Mouse (Mus musculus) liver, embryonic 14.5 days (tissue): ENCODE measurements around the gene Cnih2. TPM values are rescaled to one million over a fixed set of nuclear protein-coding genes. Genes with fewer than 3 reads are reported as not detected.

Source experiments
- ATAC-seq: fragments of 200-750 bp; cut with Nextera tagmentation; 2 replicates; pipeline ENCODE4 v1.8.0; 2017; ENCODE audit warnings: moderate number of reproducible peaks, mild to moderate bottlenecking, moderate library complexity; ENCODE audit not compliant: insufficient read depth
- DNase-seq, 3 experiments: peaks; one replicate each; pipeline ENCODE4 v3.0.0-alpha.2; 2012 to 2013; ENCODE audit warnings: low read depth in 3 of 3, low spot score in 3 of 3
- H3K27ac ChIP-seq: fragments of 300-500 bp; sonication (generic); 2 replicates; pipeline ENCODE4 v1.5.1; 2014; ENCODE audit warnings: moderate library complexity, mild to moderate bottlenecking, control low read depth, inconsistent platforms
- H3K27me3 ChIP-seq: fragments of 300-500 bp; sonication (generic); 2 replicates; pipeline ENCODE4 v1.6.1; 2014; ENCODE audit warnings: mild to moderate bottlenecking, low read length, moderate library complexity; ENCODE audit not compliant: control insufficient read depth, insufficient read depth
- H3K36me3 ChIP-seq: fragments of 300-500 bp; sonication (generic); replicated peaks from 2 replicates; pipeline ENCODE4 v1.6.1; 2014; ENCODE audit warnings: low read depth; ENCODE audit not compliant: control insufficient read depth, insufficient read depth
- H3K4me1 ChIP-seq, 2 experiments: fragments of 200-500 bp in 1 of 2; fragments of 300-500 bp in 1 of 2; sonication (generic) in 1 of 2; replicated peaks; 2 replicates each; pipeline ENCODE4 v1.6.1; 2012 to 2014; ENCODE audit warnings: antibody characterized with exemption in 1 of 2, inconsistent platforms in 1 of 2, low read length in 1 of 2; ENCODE audit not compliant: control insufficient read depth in 2 of 2, insufficient read depth in 2 of 2
- H3K4me2 ChIP-seq: fragments of 300-500 bp; sonication (generic); 2 replicates; pipeline ENCODE4 v1.6.1; 2014; ENCODE audit warnings: low read depth, mild to moderate bottlenecking, control low read depth, moderate library complexity
- H3K4me3 ChIP-seq, 2 experiments: fragments of 200-500 bp in 1 of 2; fragments of 300-500 bp in 1 of 2; sonication (generic) in 1 of 2; 2 replicates each; pipeline ENCODE4 v1.5.1; 2012 to 2014; ENCODE audit warnings: low read depth in 2 of 2, low read length in 2 of 2, mild to moderate bottlenecking in 2 of 2, control low read depth in 1 of 2, inconsistent platforms in 1 of 2, moderate library complexity in 1 of 2; ENCODE audit not compliant: insufficient read depth in 1 of 2
- H3K9ac ChIP-seq: fragments of 300-500 bp; sonication (generic); replicated peaks from 2 replicates; pipeline ENCODE4 v1.6.1; 2014; ENCODE audit warnings: mild to moderate bottlenecking, control low read depth, moderate library complexity
- H3K9me3 ChIP-seq: fragments of 300-500 bp; sonication (generic); 2 replicates; pipeline ENCODE4 v1.6.1; 2016; ENCODE audit warnings: low read length, mixed read lengths; ENCODE audit not compliant: control insufficient read depth
- CTCF ChIP-seq: IDR thresholded peaks from 2 replicates; pipeline ENCODE4 v1.5.1; 2016; ENCODE audit warnings: antibody characterized with exemption, low read depth, control low read depth
- EP300 ChIP-seq: IDR thresholded peaks from 2 replicates; pipeline ENCODE4 v1.6.1; 2016; ENCODE audit warnings: antibody characterized with exemption, low read depth
- WGBS: fragments of 180-500 bp; shearing (Covaris S2); extraction: QIAGEN DNeasy Blood & Tissue Kit; methylation state at CpG from one replicate; pipeline ENCODE4 v1.1.7; 2014; ENCODE audit not compliant: insufficient replicate concordance; 5-methylcytosine and 5-hydroxymethylcytosine counted together
- polyA plus RNA-seq, 2 experiments: library from polyadenylated mRNA; depleted of rRNA in 1 of 2; stranded (reverse) in 1 of 2; unstranded in 1 of 2; fragments of >200 nt; fragmentation: Nextera tagmentation in 1 of 2; extraction: Ambion mirVana in 1 of 2; gene quantifications; 2 replicates each; pipeline versions ENCODE4 v1.2.1 to v1.2.3; 2012 to 2014

The Cnih2 gene
- polyA plus RNA-seq, 2 experiments: 0.50 to 0.63 TPM

- TF ChIP-seq EP300 (no peak), CTCF (no peak)
- no peak overlapping the region for H3K27ac ChIP-seq
- H3K4me1 ChIP-seq: no peaks in the 10 kb centered on the region
- 44% methylated on average over 3 of the region's 3 CpGs for WGBS
- no peak overlapping the region for H3K4me2 ChIP-seq
- no peak overlapping the region for H3K9ac ChIP-seq
- no peaks in the 10 kb centered on the region for H3K36me3 ChIP-seq
- ATAC-seq: no peak
- H3K9me3 ChIP-seq: no peaks in the 10 kb centered on the region
- H3K4me3 ChIP-seq: no peak overlapping the region
- peaks cover 4% of the 10 kb centered on the region for H3K27me3 ChIP-seq
- DNase-seq: no peak
Measured at GRCm38 (mm10) chr19:5123241-5123640, 24.9 kb upstream of the Cnih2 start.

- WGBS: 57% methylated on average over 10 of the region's 10 CpGs
- Histone ChIP-seq H3K4me2 (no peak overlapping the region), H3K4me3 (no peak overlapping the region), H3K27me3 (peaks cover 6% of the 10 kb centered on the region), H3K27ac (no peak overlapping the region), H3K9ac (no peak overlapping the region), H3K36me3 (no peaks in the 10 kb centered on the region), H3K4me1 (no peaks in the 10 kb centered on the region), H3K9me3 (no peaks in the 10 kb centered on the region)
- TF ChIP-seq CTCF (no peak), EP300 (no peak)
- ATAC-seq (no peak), DNase-seq (no peak)
Measured at GRCm38 (mm10) chr19:5122492-5122891, 24.2 kb upstream of the Cnih2 start.

GRCm38 (mm10) chr19:5118384-5118698 lies 20.0 kb upstream of the Cnih2 start, which contains the start of gene Klc2:
Gene Klc2 (minus strand): TSS chr19:5118560.
- no peaks in the 10 kb centered on the region for H3K36me3 ChIP-seq
- WGBS: 3% methylated on average over 18 of the region's 18 CpGs
- peak within 1 kb of the TSS; percentile 65 to 82 for H3K4me3 ChIP-seq
- DNase-seq (no peak), ATAC-seq (no peak)
- H3K4me2 ChIP-seq: peak within 1 kb of the TSS; percentile 98
- H3K4me1 ChIP-seq: no peaks in the 10 kb centered on the region
- peak within 1 kb of the TSS; percentile 75 for H3K9ac ChIP-seq
- peaks cover 6% of the 10 kb centered on the region for H3K27me3 ChIP-seq
- H3K27ac ChIP-seq: no peak within 1 kb of the TSS
- no peak for TF ChIP-seq EP300
- no peak for TF ChIP-seq CTCF
- no peaks in the 10 kb centered on the region for H3K9me3 ChIP-seq

- peak; percentile 46 to 65 (median 54) for DNase-seq
- ATAC-seq: peak; percentile 79
- Histone ChIP-seq H3K9me3 (no peaks in the 10 kb centered on the region), H3K27me3 (peaks cover 6% of the 10 kb centered on the region), H3K4me1 (no peaks in the 10 kb centered on the region), H3K9ac (peak overlapping the region; percentile 75), H3K36me3 (no peaks in the 10 kb centered on the region), H3K4me2 (peak overlapping the region; percentile 98), H3K4me3 (peak overlapping the region; percentile 65 to 82), H3K27ac (no peak overlapping the region)
- TF ChIP-seq EP300 (no peak), CTCF (peak; percentile 96)
- WGBS: under 1% methylated on average over 82 of the region's 83 CpGs
Measured at GRCm38 (mm10) chr19:5117494-5118383, 19.4 kb upstream of the Cnih2 start.

GRCm38 (mm10) chr19:5113783-5114182 lies 15.5 kb upstream of the Cnih2 start:
- Histone ChIP-seq H3K4me1 (no peaks in the 10 kb centered on the region), H3K4me3 (no peak overlapping the region), H3K27me3 (peaks cover 6% of the 10 kb centered on the region), H3K27ac (no peak overlapping the region), H3K9me3 (no peaks in the 10 kb centered on the region), H3K36me3 (no peaks in the 10 kb centered on the region), H3K9ac (no peak overlapping the region), H3K4me2 (no peak overlapping the region)
- no peak for DNase-seq
- ATAC-seq: no peak
- no peak for TF ChIP-seq CTCF
- 73% methylated on average over 7 of the region's 7 CpGs for WGBS
